Mouse (Mus musculus) CD4-positive, CD25-positive, alpha-beta regulatory T cell, adult 2 months (primary cell): ENCODE data around the gene Gls2.

Source experiments
- DNase-seq: peaks from one replicate; pipeline ENCODE4 v3.0.0-alpha.2; 2012; ENCODE audit warnings: low read depth, low spot score

Gls2 gene

GRCm38 (mm10) chr10:128231697-128232419 is 37.6 kb downstream of the Gls2 start, which contains the start of gene Timeless:
Gene Timeless (plus strand): TSS chr10:128232065.
- DNase-seq = peak; percentile 92

GRCm38 (mm10) chr10:128232420-128232985 is 38.2 kb downstream of the Gls2 start:
- DNase-seq = peak; percentile 87

GRCm38 (mm10) chr10:128236321-128236720 is 42.1 kb downstream of the Gls2 start:
- no peak for DNase-seq

GRCm38 (mm10) chr10:128237807-128238480 is 43.7 kb downstream of the Gls2 start:
- DNase-seq = no peak

- no peak for DNase-seq
Observed at GRCm38 (mm10) chr10:128239140-128239539, 44.9 kb downstream of the Gls2 start.

- no peak for DNase-seq
Observed at GRCm38 (mm10) chr10:128240131-128240530, 45.9 kb downstream of the Gls2 start.

GRCm38 (mm10) chr10:128243252-128243651 is 49.0 kb downstream of the Gls2 start:
- no peak for DNase-seq

- DNase-seq = no peak
Observed at GRCm38 (mm10) chr10:128244121-128244520, 49.9 kb downstream of the Gls2 start.

- no peak for DNase-seq
Observed at GRCm38 (mm10) chr10:128247020-128247732, 52.9 kb downstream of the Gls2 start.

GRCm38 (mm10) chr10:128250565-128250964 is 56.3 kb downstream of the Gls2 start:
- DNase-seq = no peak

GRCm38 (mm10) chr10:128253677-128254255 is 59.5 kb downstream of the Gls2 start, which contains the start of gene Apon:
Gene Apon (plus strand): TSS chr10:128254096.
- DNase-seq = no peak

- DNase-seq = no peak
Observed at GRCm38 (mm10) chr10:128255925-128256324, 61.7 kb downstream of the Gls2 start.

- DNase-seq = no peak
Observed at GRCm38 (mm10) chr10:128256328-128256727, 62.1 kb downstream of the Gls2 start.

- peak; percentile 12 for DNase-seq
Observed at GRCm38 (mm10) chr10:128258953-128259352, 64.7 kb downstream of the Gls2 start.
